Mouse (Mus musculus): ENCODE measurements around the gene Fibp. TPM values are rescaled to one million over a fixed set of nuclear protein-coding genes. Genes with fewer than 3 reads are reported as not detected.

Fibp gene
- polyA plus RNA-seq, 1 experiment from 2014 or later = 87.4 TPM

DNA sequence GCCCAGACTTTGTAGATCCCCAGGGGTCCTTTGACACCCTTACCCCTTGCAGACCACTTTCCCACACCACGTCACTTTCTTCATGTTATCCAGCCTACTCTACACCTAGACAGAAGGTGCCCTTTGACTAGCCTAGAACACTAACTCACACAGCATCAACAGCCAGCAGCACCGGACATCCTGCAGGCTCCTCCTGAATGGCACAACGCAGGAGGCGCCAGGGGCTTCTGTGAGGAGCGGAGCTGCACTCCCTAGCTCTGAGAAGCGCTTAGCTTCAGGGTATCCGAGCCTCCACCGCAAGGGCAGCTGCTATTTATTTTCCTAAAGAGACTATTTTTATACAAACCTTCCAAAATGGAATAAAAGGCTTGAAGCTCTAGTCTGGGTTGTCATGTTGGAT is 4.8 kb upstream of the Fibp start:
- peaks cover 10% of the 10 kb centered on the region for H3K27me3 ChIP-seq (replicated peaks)
- WGBS = 51% methylated on average over 8 of the region's 8 CpGs
- peak overlapping the region; percentile 94 for H3K9ac ChIP-seq
- peak overlapping the region; percentile 92 for H3K4me2 ChIP-seq
- H3K4me3 ChIP-seq = peak overlapping the region; percentile 85
- no peaks in the 10 kb centered on the region for H3K9me3 ChIP-seq
- H3K4me1 ChIP-seq = peaks cover 41% of the 10 kb centered on the region
- peak overlapping the region; percentile 93 for H3K27ac ChIP-seq (replicated peaks)
- H3K36me3 ChIP-seq = peaks cover 26% of the 10 kb centered on the region
- ATAC-seq (ENCODE audit: extremely low read depth, insufficient number of reproducible peaks, low FRiP score, low TSS enrichment) = no peak

DNA sequence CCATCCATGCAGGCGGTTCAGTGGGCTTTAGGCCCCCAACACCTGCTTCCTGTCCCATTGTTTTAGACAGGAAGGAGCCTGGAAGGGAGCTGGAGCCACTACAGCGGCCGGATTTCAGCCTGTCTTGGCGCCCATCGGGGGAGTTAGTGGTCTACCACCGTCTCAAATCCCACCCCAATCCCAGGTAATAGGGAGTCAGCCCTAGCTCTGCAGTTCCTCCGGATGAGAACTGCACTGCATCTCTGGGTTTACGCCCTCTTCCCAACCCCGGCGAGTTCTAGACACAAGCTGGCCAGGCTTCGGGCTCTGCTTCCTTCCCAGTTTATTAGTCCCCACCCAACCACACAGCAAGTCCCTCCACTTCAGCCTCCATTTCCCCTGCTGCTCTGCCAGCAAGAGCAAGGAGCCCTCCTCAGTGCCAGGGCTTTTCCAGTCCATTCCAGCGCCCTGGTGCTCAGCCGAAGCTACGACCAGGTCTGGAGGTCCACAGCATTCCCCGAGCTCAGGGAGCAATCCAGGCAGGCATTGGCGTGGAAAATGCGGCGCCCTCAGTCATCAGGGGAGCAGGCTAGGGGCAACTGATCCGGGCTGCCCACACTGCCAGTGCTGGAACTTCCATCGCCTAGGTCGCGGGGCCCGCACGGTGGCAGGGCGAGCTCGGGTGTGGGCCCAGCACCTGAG is 4.0 kb upstream of the Fibp start:
- Histone ChIP-seq H3K27me3 (replicated peaks) (peaks cover 4% of the 10 kb centered on the region), H3K27ac (replicated peaks) (peak overlapping the region; percentile 93), H3K4me1 (peaks cover 46% of the 10 kb centered on the region), H3K4me2 (peak overlapping the region; percentile 92), H3K9me3 (no peaks in the 10 kb centered on the region), H3K4me3 (peak overlapping the region; percentile 85), H3K36me3 (peaks cover 26% of the 10 kb centered on the region), H3K9ac (peak overlapping the region; percentile 94)
- no peak for ATAC-seq (ENCODE audit: extremely low read depth, insufficient number of reproducible peaks, low FRiP score, low TSS enrichment)
- 2% methylated on average over 26 of the region's 26 CpGs for WGBS

DNA sequence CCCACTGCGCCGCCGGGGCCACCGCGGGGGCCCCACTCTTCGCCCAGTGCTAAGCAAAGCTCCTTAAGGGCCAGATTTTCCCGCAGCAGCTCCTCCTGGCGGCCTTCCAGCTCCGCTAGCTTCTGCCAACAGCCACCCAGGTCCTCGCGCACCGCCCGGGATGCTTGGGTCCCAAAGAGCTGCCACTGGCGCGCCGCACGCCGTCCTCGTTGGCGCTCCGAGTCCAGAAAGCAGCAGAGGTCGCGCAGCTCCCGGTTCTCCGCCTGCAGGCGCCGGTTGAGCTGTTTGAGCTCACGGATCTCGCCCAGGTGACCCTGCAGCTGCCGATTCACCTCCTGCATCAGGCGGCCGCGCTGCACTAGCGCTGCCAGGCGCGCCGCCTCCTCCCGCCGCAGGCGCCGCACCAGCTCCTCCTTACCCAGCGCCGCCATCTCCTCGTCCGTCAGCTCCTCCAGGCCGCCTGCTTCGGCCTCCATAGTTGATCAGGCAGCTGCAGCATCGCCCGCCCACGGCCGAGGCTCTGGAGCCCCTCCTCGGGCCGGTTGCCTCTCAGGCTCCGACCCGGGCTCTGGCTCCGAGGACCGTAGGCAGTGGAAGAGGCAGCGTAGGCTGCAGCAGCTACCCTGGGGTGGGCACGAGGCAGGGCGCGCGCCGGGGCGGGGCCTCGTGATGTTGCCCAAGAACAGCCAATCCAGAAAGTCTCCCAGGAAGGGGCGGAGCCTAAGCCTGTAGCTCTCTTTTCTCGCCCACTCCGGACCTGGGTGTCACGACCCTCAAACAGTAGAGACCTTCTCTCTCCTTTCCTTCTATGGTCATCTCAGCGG is 3.3 kb upstream of the Fibp start:
- peaks cover 32% of the 10 kb centered on the region for H3K36me3 ChIP-seq
- H3K4me2 ChIP-seq = peak overlapping the region; percentile 92
- H3K27ac ChIP-seq (replicated peaks) = peak overlapping the region; percentile 93
- WGBS = under 1% methylated on average over 63 of the region's 70 CpGs
- H3K9ac ChIP-seq = peak overlapping the region; percentile 94
- no peaks in the 10 kb centered on the region for H3K27me3 ChIP-seq (replicated peaks)
- no peaks in the 10 kb centered on the region for H3K9me3 ChIP-seq
- peak overlapping the region; percentile 85 for H3K4me3 ChIP-seq
- peak; percentile 84 for ATAC-seq (ENCODE audit: extremely low read depth, insufficient number of reproducible peaks, low FRiP score, low TSS enrichment)
- peaks cover 53% of the 10 kb centered on the region for H3K4me1 ChIP-seq

DNA sequence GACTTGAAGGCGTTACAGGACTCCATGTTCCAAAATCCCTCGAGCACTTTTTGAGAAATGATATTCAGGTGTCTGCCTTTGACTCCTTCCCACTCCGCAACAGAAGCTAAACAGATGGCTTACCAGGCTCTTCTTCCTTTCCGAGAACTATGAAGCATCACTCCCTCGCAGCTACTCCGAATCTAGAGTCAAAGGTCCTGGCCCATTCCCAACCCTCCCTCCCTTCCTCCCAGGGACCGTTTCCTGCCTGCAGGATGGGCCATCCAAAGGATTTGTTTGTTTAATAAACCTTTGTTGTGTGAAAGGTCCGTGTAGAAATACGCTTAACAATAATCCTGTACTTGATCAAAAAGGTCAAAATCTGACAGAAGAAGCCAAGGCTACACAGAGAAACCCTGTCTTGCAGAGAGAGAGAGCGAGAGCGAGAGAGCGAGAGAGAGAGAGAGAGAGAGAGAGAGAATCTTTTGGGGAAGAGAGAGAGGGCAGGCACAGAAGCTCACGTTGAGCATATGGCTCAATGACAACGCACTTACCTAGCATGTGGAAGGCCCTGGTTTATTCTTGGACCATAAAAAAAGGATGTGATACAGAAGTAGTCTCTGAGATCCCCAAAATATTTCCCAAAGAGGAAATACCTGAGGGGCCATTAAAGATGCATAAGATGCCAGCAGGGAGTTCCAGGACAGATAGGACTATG is 2.5 kb upstream of the Fibp start, which contains the start of gene Ccdc85b:
Ccdc85b (minus strand) TSS at position 149 of the 697 bp plus-strand sequence.
- Histone ChIP-seq H3K9ac (peak within 1 kb of the TSS; percentile 94), H3K4me1 (peaks cover 53% of the 10 kb centered on the region), H3K4me2 (peak within 1 kb of the TSS; percentile 92), H3K27ac (replicated peaks) (peak within 1 kb of the TSS; percentile 93), H3K9me3 (no peaks in the 10 kb centered on the region), H3K4me3 (peak within 1 kb of the TSS; percentile 85), H3K36me3 (peaks cover 39% of the 10 kb centered on the region), H3K27me3 (replicated peaks) (no peaks in the 10 kb centered on the region)
- 13% methylated on average over 14 of the region's 14 CpGs for WGBS
- no peak for ATAC-seq (ENCODE audit: extremely low read depth, insufficient number of reproducible peaks, low FRiP score, low TSS enrichment)

DNA sequence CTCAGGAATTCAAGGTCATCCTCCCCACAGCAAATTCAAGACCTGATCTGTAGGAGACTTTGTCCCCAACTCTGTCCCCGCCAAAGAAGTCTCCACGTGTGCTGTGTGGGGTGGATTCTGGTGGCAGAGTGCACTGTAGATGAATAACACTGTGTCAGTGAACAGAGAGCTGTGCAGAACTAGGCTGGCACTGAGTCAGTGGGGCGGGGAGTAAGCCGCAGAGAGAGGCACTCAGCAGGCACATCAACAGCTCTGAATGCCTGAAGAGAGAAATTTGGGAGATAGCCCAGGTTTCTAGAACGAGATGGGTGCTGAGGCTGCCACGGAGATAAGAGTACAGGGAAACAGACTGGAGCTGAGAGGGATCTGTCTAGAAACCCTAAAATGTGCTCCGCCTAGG is 1.4 kb upstream of the Fibp start:
- Histone ChIP-seq H3K27me3 (replicated peaks) (no peaks in the 10 kb centered on the region), H3K4me1 (peaks cover 58% of the 10 kb centered on the region), H3K4me3 (no peak overlapping the region), H3K9me3 (no peaks in the 10 kb centered on the region), H3K4me2 (no peak overlapping the region), H3K27ac (replicated peaks) (no peak overlapping the region), H3K9ac (no peak overlapping the region), H3K36me3 (peaks cover 39% of the 10 kb centered on the region)
- no peak for ATAC-seq (ENCODE audit: extremely low read depth, insufficient number of reproducible peaks, low FRiP score, low TSS enrichment)
- 55% methylated on average over 7 of the region's 7 CpGs for WGBS

DNA sequence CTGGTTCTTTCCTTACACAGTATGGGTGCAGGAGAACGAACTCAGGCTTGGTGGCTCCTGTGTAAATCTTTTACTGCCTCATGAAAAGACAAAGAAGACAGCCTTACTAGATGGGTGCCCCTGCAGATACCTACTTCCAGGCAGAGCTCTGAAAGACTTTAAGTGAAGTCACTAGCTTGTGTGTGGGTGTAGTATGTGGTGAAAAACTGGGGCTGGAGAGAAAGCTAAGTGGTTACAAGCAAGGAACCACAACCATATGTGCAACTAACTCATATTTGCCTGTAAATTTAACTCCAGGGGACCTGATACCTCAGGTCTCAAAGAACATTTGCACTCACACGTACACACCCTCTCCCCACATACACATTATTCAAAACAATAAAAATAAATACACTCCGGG is 519 bp upstream of the Fibp start:
- 24% methylated on average over 3 of the region's 3 CpGs for WGBS
- ATAC-seq (ENCODE audit: extremely low read depth, insufficient number of reproducible peaks, low FRiP score, low TSS enrichment) = no peak
- H3K4me1 ChIP-seq = peaks cover 59% of the 10 kb centered on the region
- H3K27ac ChIP-seq (replicated peaks) = peak overlapping the region; percentile 55; the same call in 1 of the 2 replicates
- peaks cover 39% of the 10 kb centered on the region for H3K36me3 ChIP-seq
- H3K4me2 ChIP-seq = peak overlapping the region; percentile 95
- H3K9me3 ChIP-seq = no peaks in the 10 kb centered on the region
- peak overlapping the region; percentile 68 for H3K4me3 ChIP-seq
- peak overlapping the region; percentile 86 for H3K9ac ChIP-seq
- no peaks in the 10 kb centered on the region for H3K27me3 ChIP-seq (replicated peaks)

DNA sequence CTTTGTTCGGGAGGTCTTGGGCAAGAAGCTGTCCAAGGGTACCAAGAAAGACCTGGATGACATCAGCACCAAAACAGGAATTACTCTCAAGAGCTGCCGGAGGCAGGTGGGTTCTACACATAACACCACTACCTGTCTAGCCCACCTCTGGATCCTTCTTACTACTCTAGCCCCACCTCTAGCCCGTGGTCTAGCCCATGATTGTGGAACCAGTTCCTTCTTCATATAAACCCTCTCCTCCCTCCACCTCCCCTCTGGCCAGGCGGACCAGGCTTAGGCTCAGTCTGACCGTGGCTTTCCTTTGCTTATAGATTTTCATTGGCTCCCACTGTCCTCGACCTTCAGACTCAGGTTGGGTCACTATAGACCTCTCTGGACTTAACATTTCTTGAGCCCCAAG is 996 bp downstream of the Fibp start:
- H3K27ac ChIP-seq (replicated peaks) = no peak overlapping the region
- no peaks in the 10 kb centered on the region for H3K9me3 ChIP-seq
- WGBS = 79% methylated on average over 6 of the region's 6 CpGs
- peak overlapping the region; percentile 68 for H3K4me3 ChIP-seq
- H3K36me3 ChIP-seq = peaks cover 47% of the 10 kb centered on the region
- H3K9ac ChIP-seq = peak overlapping the region; percentile 86
- H3K27me3 ChIP-seq (replicated peaks) = no peaks in the 10 kb centered on the region
- ATAC-seq (ENCODE audit: extremely low read depth, insufficient number of reproducible peaks, low FRiP score, low TSS enrichment) = no peak
- peak overlapping the region; percentile 95 for H3K4me2 ChIP-seq
- H3K4me1 ChIP-seq = peaks cover 45% of the 10 kb centered on the region

DNA sequence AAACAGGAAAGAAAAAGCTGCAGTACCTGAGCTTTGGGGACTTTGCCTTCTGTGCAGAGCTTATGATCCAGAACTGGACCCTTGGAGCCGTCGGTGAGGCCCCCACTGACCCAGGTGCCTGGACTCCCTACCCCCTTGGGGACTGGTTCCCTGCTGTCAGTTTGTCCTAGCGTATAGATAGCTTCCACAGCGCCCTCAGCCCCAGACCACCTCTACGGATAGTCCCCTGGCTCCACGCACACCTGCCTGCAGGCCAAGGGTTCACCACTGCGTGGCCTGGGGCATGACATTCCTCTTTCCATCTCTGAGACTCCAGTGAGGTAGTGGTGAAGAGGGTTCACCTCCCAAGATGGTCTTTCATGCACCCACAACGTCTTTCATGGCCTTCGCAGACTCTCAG is 2.8 kb downstream of the Fibp start:
- WGBS = 82% methylated on average over 9 of the region's 9 CpGs
- Histone ChIP-seq H3K27ac (replicated peaks) (no peak overlapping the region), H3K4me2 (no peak overlapping the region), H3K27me3 (replicated peaks) (no peaks in the 10 kb centered on the region), H3K4me1 (peaks cover 37% of the 10 kb centered on the region), H3K9ac (no peak overlapping the region), H3K9me3 (no peaks in the 10 kb centered on the region), H3K36me3 (peaks cover 65% of the 10 kb centered on the region), H3K4me3 (no peak overlapping the region)
- no peak for ATAC-seq (ENCODE audit: extremely low read depth, insufficient number of reproducible peaks, low FRiP score, low TSS enrichment)

DNA sequence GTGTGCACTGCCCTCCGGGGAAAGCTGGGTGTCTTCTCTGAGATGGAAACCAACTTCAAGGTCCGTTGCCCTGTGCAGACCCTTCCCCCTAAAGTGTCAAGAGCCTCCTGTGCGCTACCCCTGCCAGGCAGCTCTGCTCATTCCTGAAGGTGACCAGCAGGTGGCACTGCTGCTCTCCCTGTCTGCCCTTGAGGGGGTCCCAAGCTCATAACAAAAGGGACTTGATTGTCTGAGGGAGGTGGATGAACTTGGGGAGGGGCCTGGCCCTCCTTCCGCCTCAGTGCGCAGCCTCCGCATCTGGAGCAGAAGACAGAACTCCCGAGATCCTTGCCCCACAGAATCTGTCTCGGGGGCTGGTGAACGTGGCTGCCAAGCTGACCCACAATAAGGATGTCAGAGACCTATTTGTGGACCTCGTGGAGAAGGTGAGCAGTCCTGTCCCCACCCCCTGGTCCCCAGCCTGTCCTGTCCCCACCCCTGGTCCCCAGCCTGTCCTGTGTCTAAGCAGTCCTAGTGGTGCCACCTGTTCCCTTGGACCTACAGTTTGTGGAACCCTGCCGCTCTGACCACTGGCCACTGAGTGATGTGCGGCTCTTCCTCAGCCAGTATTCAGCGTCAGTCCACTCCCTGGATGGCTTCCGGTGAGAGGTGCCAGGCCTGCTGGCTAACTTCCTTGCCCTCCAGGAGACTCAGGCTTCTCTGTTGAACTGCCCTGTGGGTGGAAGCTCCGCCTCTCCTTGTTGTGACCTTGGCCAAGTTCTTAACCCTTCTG is 3.6 kb downstream of the Fibp start:
- H3K9me3 ChIP-seq = no peaks in the 10 kb centered on the region
- ATAC-seq (ENCODE audit: extremely low read depth, insufficient number of reproducible peaks, low FRiP score, low TSS enrichment) = no peak
- H3K36me3 ChIP-seq = peaks cover 65% of the 10 kb centered on the region
- peak overlapping the region; percentile 86 for H3K27ac ChIP-seq (replicated peaks)
- H3K4me1 ChIP-seq = peaks cover 36% of the 10 kb centered on the region
- 45% methylated on average over 15 of the region's 15 CpGs for WGBS
- H3K4me3 ChIP-seq = peak overlapping the region; percentile 41
- H3K9ac ChIP-seq = peak overlapping the region; percentile 78
- no peaks in the 10 kb centered on the region for H3K27me3 ChIP-seq (replicated peaks)
- peak overlapping the region; percentile 64 for H3K4me2 ChIP-seq

DNA sequence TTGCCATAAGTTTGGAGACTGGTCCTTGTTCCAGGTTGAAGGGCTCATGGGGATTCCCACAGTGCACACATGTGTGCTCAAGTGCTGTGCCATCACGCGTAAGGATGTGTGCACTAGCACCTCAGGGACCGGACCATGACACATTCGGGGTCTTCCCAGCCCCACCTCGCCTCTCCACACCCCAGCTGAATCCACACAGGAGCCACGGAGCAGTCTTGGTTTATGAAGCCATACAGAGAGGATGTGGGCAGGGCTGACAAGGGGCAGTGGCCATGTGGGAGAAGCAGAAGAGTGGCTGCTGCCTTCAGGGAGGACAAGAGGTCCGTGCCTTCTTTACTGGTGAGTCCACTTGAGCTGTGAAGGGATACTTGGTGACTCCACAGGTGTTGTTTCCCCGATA is 4.6 kb downstream of the Fibp start:
- H3K9ac ChIP-seq = peak overlapping the region; percentile 78; the same call in 1 of the 2 replicates
- no peak overlapping the region for H3K27ac ChIP-seq (replicated peaks)
- ATAC-seq (ENCODE audit: extremely low read depth, insufficient number of reproducible peaks, low FRiP score, low TSS enrichment) = no peak
- no peaks in the 10 kb centered on the region for H3K9me3 ChIP-seq
- WGBS = 91% methylated on average over 8 of the region's 8 CpGs
- H3K4me2 ChIP-seq = peak overlapping the region; percentile 64
- H3K4me3 ChIP-seq = peak overlapping the region; percentile 41; the same call in 1 of the 2 replicates
- no peaks in the 10 kb centered on the region for H3K27me3 ChIP-seq (replicated peaks)
- peaks cover 32% of the 10 kb centered on the region for H3K4me1 ChIP-seq
- peaks cover 65% of the 10 kb centered on the region for H3K36me3 ChIP-seq
